Mouse (Mus musculus) forebrain, embryonic 10.5 days (tissue): ENCODE results near the gene Taf8. TPM values are rescaled to one million over a fixed set of nuclear protein-coding genes. Genes with fewer than 3 reads are reported as not detected.
"Not testable (repeated sequence)": the region's sequence is repeated elsewhere in the genome, so short reads cannot be mapped to it uniquely, and the experiment has no call there.

Source experiments
- DNase-seq: peaks from one replicate; pipeline ENCODE4 v3.0.0-alpha.2; 2017; ENCODE audit warnings: low spot score; ENCODE audit errors: extremely low spot score
- H3K27ac ChIP-seq: fragments of 300-500 bp; sonication (generic); 2 replicates; pipeline ENCODE4 v1.5.1; 2016; ENCODE audit warnings: mild to moderate bottlenecking
- H3K27me3 ChIP-seq: fragments of 300-500 bp; sonication (generic); 2 replicates; pipeline ENCODE4 v1.6.1; 2016; ENCODE audit warnings: mild to moderate bottlenecking; ENCODE audit not compliant: poor library complexity, severe bottlenecking
- H3K36me3 ChIP-seq: fragments of 300-500 bp; sonication (generic); replicated peaks from 2 replicates; pipeline ENCODE4 v1.6.1; 2016; ENCODE audit warnings: mild to moderate bottlenecking, moderate library complexity
- H3K4me1 ChIP-seq: fragments of 300-500 bp; sonication (generic); 2 replicates; pipeline ENCODE4 v1.6.1; 2016
- H3K4me3 ChIP-seq: fragments of 300-500 bp; sonication (generic); 2 replicates; pipeline ENCODE4 v1.5.1; 2016; ENCODE audit warnings: mild to moderate bottlenecking, moderate library complexity
- H3K9me3 ChIP-seq: fragments of 300-500 bp; sonication (generic); 2 replicates; pipeline ENCODE4 v1.6.1; 2016; ENCODE audit warnings: mild to moderate bottlenecking, moderate library complexity
- WGBS: fragments of 180-500 bp; shearing (Covaris S2); methylation state at CpG from one replicate; pipeline ENCODE4 v1.1.7; 2016; 5-methylcytosine and 5-hydroxymethylcytosine counted together
- polyA plus RNA-seq: library from polyadenylated mRNA; unstranded; fragments of >200 nt; fragmentation: Nextera tagmentation; extraction: Ambion mirVana; gene quantifications from 2 replicates; pipeline ENCODE4 v1.2.1, GENCODE M21; 2016

Taf8 gene
- polyA plus RNA-seq, 1 experiment from 2014 or later, result 32.5 TPM

GRCm38 (mm10) chr17:47511111-47512020, 9.3 kb upstream of the Taf8 start:
- peak overlapping the region; percentile 84 for H3K27ac ChIP-seq
- 18% methylated on average over 25 of the region's 25 CpGs for WGBS
- DNase-seq, result peak; percentile 97

GRCm38 (mm10) chr17:47509031-47509705, 7.1 kb upstream of the Taf8 start:
- no peak overlapping the region for H3K27ac ChIP-seq

More at GRCm38 (mm10) chr17:47511111-47512020, 9.3 kb upstream of the Taf8 start:
- peaks cover 37% of the 10 kb centered on the region for H3K4me1 ChIP-seq
- H3K27me3 ChIP-seq, result no peaks in the 10 kb centered on the region
- H3K36me3 ChIP-seq, result no peaks in the 10 kb centered on the region
- H3K4me3 ChIP-seq, result peak overlapping the region; percentile 42
- H3K9me3 ChIP-seq, result no peaks in the 10 kb centered on the region

GRCm38 (mm10) chr17:47508012-47508608, 6.0 kb upstream of the Taf8 start:
- Histone ChIP-seq H3K9me3 (no peaks in the 10 kb centered on the region), H3K27me3 (peaks cover 5% of the 10 kb centered on the region; the same call in 1 of the 2 replicates), H3K4me1 (peaks cover 55% of the 10 kb centered on the region), H3K36me3 (no peaks in the 10 kb centered on the region), H3K27ac (no peak overlapping the region), H3K4me3 (no peak overlapping the region)
- 73% methylated on average over 12 of the region's 12 CpGs for WGBS
- DNase-seq, result no peak

More at GRCm38 (mm10) chr17:47509031-47509705, 7.1 kb upstream of the Taf8 start:
- no peaks in the 10 kb centered on the region for H3K36me3 ChIP-seq
- 67% methylated on average over 9 of the region's 9 CpGs for WGBS
- DNase-seq, result no peak
- peaks cover 5% of the 10 kb centered on the region; the same call in 1 of the 2 replicates for H3K27me3 ChIP-seq
- H3K4me3 ChIP-seq, result no peak overlapping the region
- H3K9me3 ChIP-seq, result no peaks in the 10 kb centered on the region
- peaks cover 56% of the 10 kb centered on the region for H3K4me1 ChIP-seq

GRCm38 (mm10) chr17:47507523-47507922, 5.4 kb upstream of the Taf8 start:
- Histone ChIP-seq H3K36me3 (no peaks in the 10 kb centered on the region), H3K27me3 (peaks cover 5% of the 10 kb centered on the region; the same call in 1 of the 2 replicates), H3K4me1 (peaks cover 54% of the 10 kb centered on the region), H3K4me3 (no peak overlapping the region), H3K9me3 (no peaks in the 10 kb centered on the region), H3K27ac (no peak overlapping the region)
- WGBS, result 84% methylated on average over 2 of the region's 2 CpGs
- DNase-seq, result no peak

GRCm38 (mm10) chr17:47506697-47507096, 4.6 kb upstream of the Taf8 start:
- peaks cover 54% of the 10 kb centered on the region for H3K4me1 ChIP-seq
- no peak for DNase-seq
- no peak overlapping the region for H3K4me3 ChIP-seq
- WGBS, result 91% methylated on average over 4 of the region's 4 CpGs
- H3K36me3 ChIP-seq, result no peaks in the 10 kb centered on the region
- no peaks in the 10 kb centered on the region for H3K9me3 ChIP-seq
- no peak overlapping the region for H3K27ac ChIP-seq
- peaks cover 5% of the 10 kb centered on the region; the same call in 1 of the 2 replicates for H3K27me3 ChIP-seq

GRCm38 (mm10) chr17:47506042-47506441, 4.0 kb upstream of the Taf8 start:
- H3K27me3 ChIP-seq, result peaks cover 5% of the 10 kb centered on the region; the same call in 1 of the 2 replicates
- 84% methylated on average over 1 of the region's 1 CpGs for WGBS
- DNase-seq, result no peak

GRCm38 (mm10) chr17:47505566-47505965, 3.5 kb upstream of the Taf8 start:
- 67% methylated on average over 2 of the region's 2 CpGs for WGBS
- H3K27ac ChIP-seq, result peak overlapping the region; percentile 84; the same call in 1 of the 2 replicates

More at GRCm38 (mm10) chr17:47506042-47506441, 4.0 kb upstream of the Taf8 start:
- Histone ChIP-seq H3K4me3 (no peak overlapping the region), H3K4me1 (peaks cover 53% of the 10 kb centered on the region), H3K27ac (no peak overlapping the region), H3K36me3 (no peaks in the 10 kb centered on the region), H3K9me3 (no peaks in the 10 kb centered on the region)

GRCm38 (mm10) chr17:47504941-47505346, 2.9 kb upstream of the Taf8 start, which contains the start of gene Ccnd3:
Gene Ccnd3 (plus strand): TSS chr17:47505051.
- Histone ChIP-seq H3K36me3 (peaks cover 9% of the 10 kb centered on the region), H3K27me3 (peaks cover 5% of the 10 kb centered on the region; the same call in 1 of the 2 replicates), H3K4me3 (peak within 1 kb of the TSS; percentile 53), H3K27ac (peak within 1 kb of the TSS; percentile 84), H3K4me1 (peaks cover 51% of the 10 kb centered on the region), H3K9me3 (no peaks in the 10 kb centered on the region)
- 3% methylated on average over 22 of the region's 22 CpGs for whole genome bisulfite sequencing
- no peak for DNase-seq

More at GRCm38 (mm10) chr17:47505566-47505965, 3.5 kb upstream of the Taf8 start:
- peaks cover 52% of the 10 kb centered on the region for H3K4me1 ChIP-seq
- H3K36me3 ChIP-seq, result peaks cover 3% of the 10 kb centered on the region
- no peaks in the 10 kb centered on the region for H3K9me3 ChIP-seq
- peak overlapping the region; percentile 53 for H3K4me3 ChIP-seq
- DNase-seq, result no peak
- peaks cover 5% of the 10 kb centered on the region; the same call in 1 of the 2 replicates for H3K27me3 ChIP-seq

GRCm38 (mm10) chr17:47504228-47504627, 2.1 kb upstream of the Taf8 start:
- H3K27me3 ChIP-seq, result peaks cover 5% of the 10 kb centered on the region; the same call in 1 of the 2 replicates
- H3K4me3 ChIP-seq, result peak overlapping the region; percentile 53
- 77% methylated on average over 5 of the region's 5 CpGs for WGBS
- H3K9me3 ChIP-seq, result no peaks in the 10 kb centered on the region
- peaks cover 45% of the 10 kb centered on the region for H3K4me1 ChIP-seq
- DNase-seq, result no peak
- peak overlapping the region; percentile 84 for H3K27ac ChIP-seq
- H3K36me3 ChIP-seq, result peaks cover 14% of the 10 kb centered on the region

- Histone ChIP-seq H3K4me1 (peaks cover 42% of the 10 kb centered on the region), H3K36me3 (peaks cover 19% of the 10 kb centered on the region), H3K27me3 (peaks cover 5% of the 10 kb centered on the region; the same call in 1 of the 2 replicates), H3K4me3 (no peak overlapping the region), H3K27ac (no peak overlapping the region), H3K9me3 (no peaks in the 10 kb centered on the region)
- no peak for DNase-seq
These were observed 1.6 kb upstream of the Taf8 start for GRCm38 (mm10) chr17:47503689-47504088.

GRCm38 (mm10) chr17:47502707-47503045, 584 bp upstream of the Taf8 start:
- H3K4me1 ChIP-seq, result peaks cover 37% of the 10 kb centered on the region
- H3K4me3 ChIP-seq, result peak overlapping the region; percentile 79
- H3K27ac ChIP-seq, result 0 out of 2 replicates have a peak overlapping the region, but pooled peaks have one; percentile 96
- H3K36me3 ChIP-seq, result peaks cover 27% of the 10 kb centered on the region
- DNase-seq, H3K27me3 ChIP-seq, H3K9me3 ChIP-seq: not testable (repeated sequence)
- WGBS, result 84% methylated on average over 6 of the region's 6 CpGs

- Histone ChIP-seq H3K27me3 (peaks cover 5% of the 10 kb centered on the region; the same call in 1 of the 2 replicates), H3K27ac (peak overlapping the region; percentile 96; the same call in 1 of the 2 replicates), H3K9me3 (no peaks in the 10 kb centered on the region), H3K4me1 (peaks cover 37% of the 10 kb centered on the region), H3K4me3 (peak overlapping the region; percentile 79), H3K36me3 (peaks cover 37% of the 10 kb centered on the region)
- DNase-seq, result no peak
- 7% methylated on average over 11 of the region's 11 CpGs for WGBS
These were observed 561 bp downstream of the Taf8 start for GRCm38 (mm10) chr17:47501531-47501930.
